Mouse (Mus musculus): ENCODE measurements at regions not wholly inside any gene's neighbourhood (a gene's known extent, or its start where the extent isn't known, plus 50 kb on each side); places are given as distances from the start of the nearest gene placed in this dataset.

DNA sequence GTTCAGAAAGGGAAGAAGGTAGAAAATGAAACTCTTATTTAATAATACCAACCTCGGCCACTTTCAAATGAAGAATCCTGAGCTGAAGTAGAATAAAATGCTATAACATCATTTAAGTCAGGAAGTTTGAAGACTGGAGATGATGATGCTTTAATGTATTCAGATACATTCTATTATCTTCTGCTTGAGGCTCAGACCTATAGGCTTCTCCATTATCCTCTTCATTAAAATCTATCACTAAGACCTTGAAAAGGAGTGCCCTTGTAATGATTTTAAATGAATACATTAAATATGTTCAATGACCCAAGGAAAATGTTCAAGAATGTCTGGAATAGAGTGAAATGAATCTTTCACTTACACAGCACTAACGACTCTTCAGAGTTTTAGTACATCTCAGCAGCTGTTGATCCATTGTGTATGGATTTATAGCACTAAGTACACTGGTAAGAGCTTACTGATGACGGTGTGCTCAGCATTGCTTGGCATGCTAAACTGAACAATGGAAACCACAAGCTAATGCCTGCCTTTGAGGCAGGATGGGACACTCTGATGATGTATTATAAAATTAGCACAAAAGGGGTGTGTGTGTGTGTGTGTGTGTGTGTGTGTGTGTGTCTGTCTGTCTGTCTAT is 58.8 kb upstream of the Vegfc start:
- TF ChIP-seq POLR2A (IDR thresholded peaks at IDR 0.05; ENCODE audit: extremely low read depth, insufficient read depth, low read length) (no peak), CTCF (IDR thresholded peaks at IDR 0.05; ENCODE audit: low read depth, low read length) (no peak)
